Mouse (Mus musculus) forebrain, embryonic 15.5 days (tissue): ENCODE results near the gene Mypop. TPM values are rescaled to one million over a fixed set of nuclear protein-coding genes. Genes with fewer than 3 reads are reported as not detected.

Experiments used
- polyA plus RNA-seq: library from polyadenylated mRNA; unstranded; fragments of >200 nt; fragmentation: Nextera tagmentation; extraction: Ambion mirVana; gene quantifications from 2 replicates; pipeline ENCODE4 v1.2.1, GENCODE M21; 2015

Gene Mypop
- polyA plus RNA-seq, 1 experiment from 2014 or later: 4.4 TPM

Other genes starting within 250 kb of the Mypop start
- gene Psg19, start 192.7 kb upstream of the Mypop start, polyA plus RNA-seq: not detected in 2 replicates
- gene Psg17, start 169.6 kb upstream of the Mypop start, polyA plus RNA-seq: not detected in 2 replicates
- gene Mill2, start 151.3 kb upstream of the Mypop start, polyA plus RNA-seq: 0.13 and 0.29 TPM in 2 replicates
- 18.2 and 19.2 TPM in 2 replicates for gene Pglyrp1, start 119.9 kb upstream of the Mypop start, polyA plus RNA-seq
- gene Ccdc61, start 80.8 kb upstream of the Mypop start, polyA plus RNA-seq: 26.5 and 27.9 TPM in 2 replicates
- gene Nova2, start 65.4 kb upstream of the Mypop start, polyA plus RNA-seq: 17.6 and 18.0 TPM in 2 replicates
- 0.60 and 1.2 TPM in 2 replicates for gene Nanos2, start 3.8 kb upstream of the Mypop start, polyA plus RNA-seq
- gene Irf2bp1, start 12.8 kb downstream of the Mypop start, polyA plus RNA-seq: 35.4 and 36.7 TPM in 2 replicates
- gene Foxa3, start 32.3 kb downstream of the Mypop start, polyA plus RNA-seq: 0.18 TPM in 1 of 2 replicates, not detected in the other
- 34.8 and 35.4 TPM in 2 replicates for gene Sympk, start 33.1 kb downstream of the Mypop start, polyA plus RNA-seq
- not detected in 2 replicates for gene Rsph6a, start 63.4 kb downstream of the Mypop start, polyA plus RNA-seq
- 32.0 and 35.1 TPM in 2 replicates for gene Dmwd, start 85.0 kb downstream of the Mypop start, polyA plus RNA-seq
- 8.8 and 11.2 TPM in 2 replicates for gene Dmpk, start 92.6 kb downstream of the Mypop start, polyA plus RNA-seq
- gene Six5, start 103.3 kb downstream of the Mypop start, polyA plus RNA-seq: 2.3 and 2.4 TPM in 2 replicates
- 3.6 and 3.8 TPM in 2 replicates for gene Gm4969, start 127.1 kb downstream of the Mypop start, polyA plus RNA-seq
- gene Fbxo46, start 128.6 kb downstream of the Mypop start, polyA plus RNA-seq: 23.4 and 25.4 TPM in 2 replicates
- 18.7 and 19.4 TPM in 2 replicates for gene Qpctl, start 158.0 kb downstream of the Mypop start, polyA plus RNA-seq
- gene Snrpd2, start 158.5 kb downstream of the Mypop start, polyA plus RNA-seq: 135 and 143 TPM in 2 replicates
- 18.1 and 20.0 TPM in 2 replicates for gene Gipr, start 174.9 kb downstream of the Mypop start, polyA plus RNA-seq
- 8.2 and 12.5 TPM in 2 replicates for gene Eml2, start 185.2 kb downstream of the Mypop start, polyA plus RNA-seq
- 2.2 and 2.4 TPM in 2 replicates for gene Gpr4, start 221.3 kb downstream of the Mypop start, polyA plus RNA-seq
- gene Opa3, start 237.1 kb downstream of the Mypop start, polyA plus RNA-seq: 40.6 and 44.5 TPM in 2 replicates